Mouse (Mus musculus): ENCODE results near the gene Rab5c. TPM values are rescaled to one million over a fixed set of nuclear protein-coding genes. Genes with fewer than 3 reads are reported as not detected.
A peak's percentile ranks its signal among the peaks of the same experiment; 100 is the strongest.

The Rab5c gene
- polyA plus RNA-seq, 1 experiment from 2014 or later, result 34.7 TPM

- H3K36me3 ChIP-seq (ENCODE audit: insufficient read depth, low read length), result peaks cover 18% of the 10 kb centered on the region
- H3K4me3 ChIP-seq (replicated peaks; ENCODE audit: low read depth, low read length), result no peak overlapping the region
- no peaks in the 10 kb centered on the region for H3K4me1 ChIP-seq (replicated peaks; ENCODE audit: insufficient read depth, low read length)
- TF ChIP-seq CTCF (IDR thresholded peaks at IDR 0.05; ENCODE audit: low read depth), result no peak
- DNase-seq (ENCODE audit: low spot score), result no peak
- no peak overlapping the region for H3K9ac ChIP-seq (ENCODE audit: low read depth, low read length)
- no peak overlapping the region for H3K4me2 ChIP-seq (ENCODE audit: low read length)
- no peak for ATAC-seq (replicated peaks; ENCODE audit: low FRiP score, low read depth)
- WGBS, result 68% methylated on average over 3 of the region's 3 CpGs
- H3K27me3 ChIP-seq (ENCODE audit: insufficient read depth, low read length), result no peaks in the 10 kb centered on the region
- no peaks in the 10 kb centered on the region for H3K9me3 ChIP-seq (replicated peaks; ENCODE audit: low read length)
- no peak overlapping the region for H3K27ac ChIP-seq
Measured at GRCm38 (mm10) chr11:100778069-100778468, 40.1 kb upstream of the Rab5c start.

GRCm38 (mm10) chr11:100775921-100776320 is 37.9 kb upstream of the Rab5c start:
- Histone ChIP-seq H3K4me3 (replicated peaks; ENCODE audit: low read depth, low read length) (no peak overlapping the region), H3K9me3 (replicated peaks; ENCODE audit: low read length) (no peaks in the 10 kb centered on the region), H3K4me1 (replicated peaks; ENCODE audit: insufficient read depth, low read length) (no peaks in the 10 kb centered on the region), H3K4me2 (ENCODE audit: low read length) (no peak overlapping the region), H3K27me3 (ENCODE audit: insufficient read depth, low read length) (no peaks in the 10 kb centered on the region), H3K9ac (ENCODE audit: low read depth, low read length) (no peak overlapping the region), H3K36me3 (ENCODE audit: insufficient read depth, low read length) (no peaks in the 10 kb centered on the region), H3K27ac (no peak overlapping the region)
- no peak for TF ChIP-seq CTCF (IDR thresholded peaks at IDR 0.05; ENCODE audit: low read depth)
- DNase-seq (ENCODE audit: low spot score), result no peak
- ATAC-seq (replicated peaks; ENCODE audit: low FRiP score, low read depth), result no peak
- 82% methylated on average over 10 of the region's 10 CpGs for WGBS

- Histone ChIP-seq H3K9me3 (replicated peaks; ENCODE audit: low read length) (no peaks in the 10 kb centered on the region), H3K9ac (ENCODE audit: low read depth, low read length) (no peak overlapping the region), H3K36me3 (ENCODE audit: insufficient read depth, low read length) (no peaks in the 10 kb centered on the region), H3K27me3 (ENCODE audit: insufficient read depth, low read length) (no peaks in the 10 kb centered on the region), H3K4me2 (ENCODE audit: low read length) (no peak overlapping the region), H3K27ac (no peak overlapping the region), H3K4me3 (replicated peaks; ENCODE audit: low read depth, low read length) (no peak overlapping the region), H3K4me1 (replicated peaks; ENCODE audit: insufficient read depth, low read length) (0 out of 2 replicates have a peak, but pooled peaks cover 5% of the 10 kb centered on the region)
- DNase-seq (ENCODE audit: low spot score) (no peak), ATAC-seq (replicated peaks; ENCODE audit: low FRiP score, low read depth) (no peak)
- WGBS, result 81% methylated on average over 4 of the region's 4 CpGs
- TF ChIP-seq CTCF (IDR thresholded peaks at IDR 0.05; ENCODE audit: low read depth), result no peak
Measured at GRCm38 (mm10) chr11:100774261-100774660, 36.2 kb upstream of the Rab5c start.

DNA sequence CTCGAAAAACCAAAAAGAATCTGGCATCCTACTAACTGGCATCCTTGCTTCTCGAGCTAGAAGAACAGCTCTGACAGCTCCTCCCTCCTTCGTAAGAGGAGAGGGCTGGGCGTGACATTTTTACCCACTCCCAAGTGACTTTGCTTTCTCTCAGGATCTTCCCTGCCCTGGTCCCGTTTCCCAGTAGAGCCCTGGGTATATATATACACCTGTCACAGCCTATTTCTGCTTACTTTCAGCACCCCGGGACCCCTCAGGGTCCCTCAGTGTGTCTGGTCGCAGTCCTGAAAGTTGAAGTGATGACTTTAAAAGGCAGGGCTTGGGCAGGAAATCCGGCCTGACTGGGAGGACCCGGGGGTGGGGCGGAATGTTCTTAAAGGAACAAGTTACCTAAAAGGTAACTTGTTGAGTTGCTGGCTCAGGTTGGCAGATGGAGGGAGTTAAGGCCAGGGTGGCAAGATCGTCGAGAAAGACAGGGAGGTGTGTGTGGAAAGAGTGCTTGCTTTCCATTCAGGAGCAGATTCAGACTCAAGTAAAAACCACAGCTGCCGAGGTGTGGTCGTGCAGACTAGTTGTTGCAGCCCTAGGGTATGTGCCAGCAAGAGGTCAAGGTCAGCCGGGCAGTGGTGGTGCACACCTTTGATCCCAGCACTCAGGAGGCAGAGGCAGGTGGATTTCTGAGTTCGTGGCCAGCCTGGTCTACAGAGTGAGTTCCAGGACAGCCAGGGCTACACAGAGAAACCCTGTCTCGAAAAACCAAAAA is 32.8 kb upstream of the Rab5c start, which contains the start of gene Ghdc:
Gene Ghdc, minus strand, starts transcription at position 312 of the 763 bp plus-strand sequence.
- WGBS, result 13% methylated on average over 17 of the region's 17 CpGs
- H3K27ac ChIP-seq, result no peak within 1 kb of the TSS

GRCm38 (mm10) chr11:100769980-100770379 is 32.0 kb upstream of the Rab5c start:
- Histone ChIP-seq H3K27ac (no peak overlapping the region), H3K4me1 (replicated peaks; ENCODE audit: insufficient read depth, low read length) (0 out of 2 replicates have a peak, but pooled peaks cover 5% of the 10 kb centered on the region), H3K4me3 (replicated peaks; ENCODE audit: low read depth, low read length) (0 out of 2 replicates have a peak overlapping the region, but pooled peaks have one; percentile 73), H3K9me3 (replicated peaks; ENCODE audit: low read length) (no peaks in the 10 kb centered on the region), H3K27me3 (ENCODE audit: insufficient read depth, low read length) (no peaks in the 10 kb centered on the region), H3K4me2 (ENCODE audit: low read length) (peak overlapping the region; percentile 64), H3K9ac (ENCODE audit: low read depth, low read length) (0 out of 2 replicates have a peak overlapping the region, but pooled peaks have one; percentile 2), H3K36me3 (ENCODE audit: insufficient read depth, low read length) (0 out of 2 replicates have a peak, but pooled peaks cover 4% of the 10 kb centered on the region)
- no peak for TF ChIP-seq CTCF (IDR thresholded peaks at IDR 0.05; ENCODE audit: low read depth)
- 54% methylated on average over 6 of the region's 6 CpGs for WGBS
- DNase-seq (ENCODE audit: low spot score) (no peak), ATAC-seq (replicated peaks; ENCODE audit: low FRiP score, low read depth) (no peak)

More for the DNA sequence above, 32.8 kb upstream of the Rab5c start, which contains the start of gene Ghdc:
- Histone ChIP-seq H3K4me1 (replicated peaks; ENCODE audit: insufficient read depth, low read length) (0 out of 2 replicates have a peak, but pooled peaks cover 5% of the 10 kb centered on the region), H3K9ac (ENCODE audit: low read depth, low read length) (peak within 1 kb of the TSS; percentile 58), H3K27me3 (ENCODE audit: insufficient read depth, low read length) (no peaks in the 10 kb centered on the region), H3K36me3 (ENCODE audit: insufficient read depth, low read length) (0 out of 2 replicates have a peak, but pooled peaks cover 4% of the 10 kb centered on the region), H3K4me2 (ENCODE audit: low read length) (peak within 1 kb of the TSS; percentile 64), H3K9me3 (replicated peaks; ENCODE audit: low read length) (no peaks in the 10 kb centered on the region), H3K4me3 (replicated peaks; ENCODE audit: low read depth, low read length) (peak within 1 kb of the TSS; percentile 73)
- TF ChIP-seq CTCF (IDR thresholded peaks at IDR 0.05; ENCODE audit: low read depth), result no peak
- ATAC-seq (replicated peaks; ENCODE audit: low FRiP score, low read depth) (peak; percentile 21; the same call in 1 of the 2 replicates), DNase-seq (ENCODE audit: low spot score) (peak; percentile 85)

DNA sequence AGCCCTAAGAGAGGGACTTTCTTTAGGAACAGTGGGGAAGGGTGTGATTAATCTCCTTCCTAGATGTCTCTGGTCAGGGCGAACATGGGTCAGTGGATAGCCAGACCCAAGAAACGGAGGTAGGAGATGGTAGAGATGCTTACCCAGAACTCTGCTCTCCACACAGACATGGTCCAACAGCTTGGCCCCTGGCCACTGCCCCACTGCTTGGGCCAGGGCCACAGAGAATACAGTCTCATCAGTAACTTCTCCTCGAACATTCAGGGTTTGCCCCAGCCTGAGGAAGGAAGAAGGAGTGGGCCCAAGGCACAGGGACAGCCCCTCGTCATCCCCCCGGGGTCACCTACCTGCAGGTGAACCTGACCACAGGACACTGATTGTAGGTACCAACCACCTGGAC is 29.9 kb upstream of the Rab5c start:
- no peak overlapping the region for H3K9ac ChIP-seq (ENCODE audit: low read depth, low read length)
- no peaks in the 10 kb centered on the region for H3K27me3 ChIP-seq (ENCODE audit: insufficient read depth, low read length)
- H3K36me3 ChIP-seq (ENCODE audit: insufficient read depth, low read length), result 0 out of 2 replicates have a peak, but pooled peaks cover 4% of the 10 kb centered on the region
- no peaks in the 10 kb centered on the region for H3K9me3 ChIP-seq (replicated peaks; ENCODE audit: low read length)
- H3K27ac ChIP-seq, result no peak overlapping the region
- 0 out of 2 replicates have a peak, but pooled peaks cover 5% of the 10 kb centered on the region for H3K4me1 ChIP-seq (replicated peaks; ENCODE audit: insufficient read depth, low read length)
- ATAC-seq (replicated peaks; ENCODE audit: low FRiP score, low read depth) (no peak), DNase-seq (ENCODE audit: low spot score) (no peak)
- WGBS, result 89% methylated on average over 5 of the region's 5 CpGs
- H3K4me3 ChIP-seq (replicated peaks; ENCODE audit: low read depth, low read length), result no peak overlapping the region
- H3K4me2 ChIP-seq (ENCODE audit: low read length), result no peak overlapping the region
- TF ChIP-seq CTCF (IDR thresholded peaks at IDR 0.05; ENCODE audit: low read depth), result no peak
